Mouse (Mus musculus) liver, embryonic 18 days (tissue): ENCODE data around the gene Kdm4a. TPM values are rescaled to one million over a fixed set of nuclear protein-coding genes. Genes with fewer than 3 reads are reported as not detected.

ENCODE experiments used
- polyA plus RNA-seq: library from polyadenylated mRNA; depleted of rRNA; stranded (reverse); fragments of >200 nt; gene quantifications from 2 replicates; pipeline ENCODE4 v1.2.3, GENCODE M21; 2012; rRNA removed

Gene Kdm4a
- polyA plus RNA-seq, result 15.5 and 18.0 TPM in 2 replicates

DNA sequence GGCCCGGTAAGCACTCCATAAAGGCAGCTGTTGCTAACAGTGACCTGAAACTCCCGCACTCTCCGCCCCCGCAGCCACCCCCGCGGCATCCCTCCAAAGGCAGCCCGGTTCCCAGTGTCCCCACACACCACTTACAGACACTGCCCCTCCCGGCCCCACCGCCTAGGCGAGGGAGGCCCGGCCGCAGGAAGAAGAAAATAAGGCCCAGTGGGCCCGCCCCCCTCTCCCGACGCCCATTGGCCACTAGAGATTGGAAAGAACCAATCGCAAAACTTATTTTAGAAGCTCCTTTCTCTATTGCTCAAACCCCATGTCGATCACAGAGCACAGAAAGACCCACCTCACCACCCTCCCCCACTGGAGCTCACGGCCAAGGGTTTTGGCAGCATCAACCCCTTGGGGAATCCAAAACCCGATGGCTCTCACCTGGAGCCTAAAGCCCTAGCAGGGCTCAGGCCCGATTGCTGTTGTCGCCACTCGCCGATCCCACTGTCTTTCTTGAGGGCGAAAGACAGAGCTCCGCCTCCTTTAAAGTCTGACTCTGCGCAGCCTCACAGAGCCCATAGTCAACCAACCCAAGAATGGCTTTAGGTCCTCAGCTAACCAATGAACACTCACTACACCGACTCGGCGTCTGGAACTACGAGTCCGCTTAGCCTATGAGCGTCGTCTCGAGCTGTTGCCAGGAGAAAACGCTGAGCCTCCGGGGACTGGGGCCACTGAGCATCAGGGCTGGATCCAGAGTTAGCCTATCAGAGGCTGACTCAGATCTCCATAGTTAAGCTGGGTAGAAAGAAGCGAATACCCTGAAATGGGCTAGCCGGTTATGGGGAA is at the start of gene Kdm4a:
Kdm4a (minus strand) TSS at position 577 of the 834 bp plus-strand sequence.

GRCm38 (mm10) chr4:118134485-118135365 is 45.1 kb downstream of the Kdm4a start, which contains the start of gene St3gal3:
Gene St3gal3, minus strand, starts transcription at chr4:118134914.

Other genes starting within 250 kb of the Kdm4a start
- 8.7 and 9.6 TPM in 2 replicates for gene St3gal3, start 45.1 kb downstream of the Kdm4a start, polyA plus RNA-seq
- 11.4 and 13.5 TPM in 2 replicates for gene Ptprf, start 111.4 kb upstream of the Kdm4a start, polyA plus RNA-seq
- gene Szt2, start 229.2 kb upstream of the Kdm4a start, polyA plus RNA-seq, result 4.2 and 4.7 TPM in 2 replicates
- 40.1 and 42.4 TPM in 2 replicates for gene Med8, start 229.3 kb upstream of the Kdm4a start, polyA plus RNA-seq
- 76.0 and 80.1 TPM in 2 replicates for gene Elovl1, start 248.1 kb upstream of the Kdm4a start, polyA plus RNA-seq